Mouse (Mus musculus): ENCODE data around the gene Abca2. TPM values are rescaled to one million over a fixed set of nuclear protein-coding genes. Genes with fewer than 3 reads are reported as not detected.

Gene Abca2
- total RNA-seq, 2 experiments from 2014 or later = 160 to 168 TPM

GRCm38 (mm10) chr2:25484901-25485647 is 56.6 kb downstream of the Abca2 start:
- Histone ChIP-seq H3K27ac (no peak overlapping the region), H3K4me3 (no peak overlapping the region)

GRCm38 (mm10) chr2:25487965-25488670 is 59.6 kb downstream of the Abca2 start:
- no peak overlapping the region for H3K27ac ChIP-seq
- intact Hi-C loops (cut with DNase I) = no loop called here

More at GRCm38 (mm10) chr2:25484901-25485647, 56.6 kb downstream of the Abca2 start:
- DNase-seq (ENCODE audit: extremely low spot score in 1 of 2, low spot score in 2 of 2) = no peak
- intact Hi-C loops (cut with DNase I) = loop anchor here (5.0 kb wide), 2 partner anchors 58 to 108 kb away; partner anchors contain the start of gene Abca2
- no peak for TF ChIP-seq CTCF (IDR thresholded peaks at IDR 0.05)

DNA sequence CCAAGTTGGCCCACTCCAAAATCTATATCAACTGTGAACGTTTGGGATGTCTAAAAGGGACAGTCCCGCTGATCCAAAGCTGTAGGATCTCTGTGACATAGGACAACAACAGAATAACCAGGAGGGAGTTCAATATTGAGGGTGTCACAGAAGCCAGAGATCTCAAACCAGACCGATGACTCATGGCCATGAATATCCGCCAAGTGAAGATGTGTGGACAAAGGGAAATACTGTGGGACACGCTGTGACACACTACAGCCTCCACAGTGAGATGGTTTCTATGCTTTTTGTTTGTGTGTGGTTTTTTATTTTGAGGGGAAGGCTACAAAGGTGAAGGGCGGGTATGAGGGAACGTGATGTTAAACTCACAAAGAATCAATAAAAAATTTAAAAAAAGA is 60.2 kb downstream of the Abca2 start:
- TF ChIP-seq CTCF (IDR thresholded peaks at IDR 0.05) = no peak
- intact Hi-C loops (cut with DNase I) = no loop called here
- H3K27ac ChIP-seq = no peak overlapping the region
- DNase-seq (ENCODE audit: extremely low spot score in 1 of 2, low spot score in 2 of 2) = no peak
- H3K4me3 ChIP-seq = no peak overlapping the region

More at GRCm38 (mm10) chr2:25487965-25488670, 59.6 kb downstream of the Abca2 start:
- DNase-seq (ENCODE audit: extremely low spot score in 1 of 2, low spot score in 2 of 2) = no peak
- H3K4me3 ChIP-seq = no peak overlapping the region
- TF ChIP-seq CTCF (IDR thresholded peaks at IDR 0.05) = no peak

DNA sequence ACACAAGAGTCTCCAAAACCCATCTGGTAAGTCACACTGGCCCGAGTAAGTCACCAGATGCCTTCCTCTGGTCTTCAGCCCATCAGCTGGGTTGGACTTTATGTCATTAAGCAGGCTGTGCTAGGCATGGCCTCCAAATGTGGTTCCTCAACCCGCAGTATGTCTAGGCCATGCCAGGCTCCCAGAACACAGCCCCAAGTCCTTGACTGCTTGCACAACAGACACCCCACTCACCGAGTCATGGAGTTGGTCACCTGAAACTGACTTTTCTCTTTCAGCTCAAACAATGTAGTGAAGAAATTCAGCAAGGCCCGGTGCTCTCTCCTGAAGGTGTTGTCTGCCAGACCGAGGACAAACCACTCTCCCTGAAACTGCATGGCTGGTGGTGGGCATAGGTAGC is 64.5 kb downstream of the Abca2 start:
- intact Hi-C loops (cut with DNase I) = no loop called here
- H3K4me3 ChIP-seq = no peak overlapping the region
- no peak for DNase-seq (ENCODE audit: extremely low spot score in 1 of 2, low spot score in 2 of 2)
- H3K27ac ChIP-seq = no peak overlapping the region
- TF ChIP-seq CTCF (IDR thresholded peaks at IDR 0.05) = no peak

GRCm38 (mm10) chr2:25493476-25493961 is 65.0 kb downstream of the Abca2 start, which contains the start of gene Lcn12:
Gene Lcn12, minus strand, starts transcription at chr2:25493911.
- intact Hi-C loops (cut with DNase I) = no loop called here
- no peak for DNase-seq (ENCODE audit: extremely low spot score in 1 of 2, low spot score in 2 of 2)
- Histone ChIP-seq H3K27ac (no peak within 1 kb of the TSS), H3K4me3 (no peak within 1 kb of the TSS)
- TF ChIP-seq CTCF (IDR thresholded peaks at IDR 0.05) = no peak

GRCm38 (mm10) chr2:25496462-25496861 is 68.0 kb downstream of the Abca2 start:
- intact Hi-C loops (cut with DNase I) = no loop called here

More at GRCm38 (mm10) chr2:25496462-25496861, 68.0 kb downstream of the Abca2 start:
- no peak overlapping the region for H3K4me3 ChIP-seq
- no peak for DNase-seq (ENCODE audit: extremely low spot score in 1 of 2, low spot score in 2 of 2)
- TF ChIP-seq CTCF (IDR thresholded peaks at IDR 0.05) = peak; percentile 61
- no peak overlapping the region for H3K27ac ChIP-seq

Small RNA genes lying within 50 kb of the gene (microRNA-seq; reads per million reads assigned to microRNA genes)
- gene Mir3087 = 8.0 to 9.6 reads per million in 2 experiments

Other genes with a start within 250 kb of the Abca2 start
- gene Nrarp, start 247.9 kb upstream of the Abca2 start, total RNA-seq (2021) = 10 to 100 TPM; 20.2 to 21.7 TPM
- 1 to 10 TPM; 2.0 to 2.2 TPM for gene Tor4a, start 231.8 kb upstream of the Abca2 start, total RNA-seq (2021)
- gene Nelfb, start 217.2 kb upstream of the Abca2 start, total RNA-seq (2021) = 10 to 100 TPM; 53.4 to 64.3 TPM
- gene Stpg3, start 214.1 kb upstream of the Abca2 start, total RNA-seq (2021) = not detected
- gene Fam166a, start 210.0 kb upstream of the Abca2 start, total RNA-seq (2021) = not detected
- 100 to 1,000 TPM; 317 to 329 TPM for gene Tubb4b, start 204.0 kb upstream of the Abca2 start, total RNA-seq (2021)
- gene Slc34a3, start 194.3 kb upstream of the Abca2 start, total RNA-seq (2021) = not detected
- gene Rnf224, start 191.9 kb upstream of the Abca2 start, total RNA-seq (2021) = not detected
- gene Rnf208, start 186.4 kb upstream of the Abca2 start, total RNA-seq (2021) = 100 to 1,000 TPM; 249 to 270 TPM
- not detected for gene Cysrt1, start 186.3 kb upstream of the Abca2 start, total RNA-seq (2021)
- gene AL732309.1, start 181.8 kb upstream of the Abca2 start, total RNA-seq (2021) = 1 to 10 TPM; 1.4 to 2.7 TPM
- gene Tmem203, start 173.3 kb upstream of the Abca2 start, total RNA-seq (2021) = 10 to 100 TPM; 35.6 to 41.6 TPM
- 10 to 100 TPM; 20.9 to 21.8 TPM for gene Tprn, start 166.1 kb upstream of the Abca2 start, total RNA-seq (2021)
- 10 to 100 TPM; 65.6 to 65.9 TPM for gene Ssna1, start 156.3 kb upstream of the Abca2 start, total RNA-seq (2021)
- 10 to 100 TPM; 87.1 to 90.3 TPM for gene Anapc2, start 156.2 kb upstream of the Abca2 start, total RNA-seq (2021)
- gene Tmem210, start 140.6 kb upstream of the Abca2 start, total RNA-seq (2021) = not detected
- not detected for gene Lrrc26, start 138.8 kb upstream of the Abca2 start, total RNA-seq (2021)
- 100 to 1,000 TPM; 452 to 457 TPM for gene Grin1, start 109.5 kb upstream of the Abca2 start, total RNA-seq (2021)
- gene Man1b1, start 96.4 kb upstream of the Abca2 start, total RNA-seq (2021) = 10 to 100 TPM; 56.0 to 62.4 TPM
- 10 to 100 TPM; 32.2 to 33.9 TPM for gene Dpp7, start 72.3 kb upstream of the Abca2 start, total RNA-seq (2021)
- 10 to 100 TPM; 15.8 to 24.9 TPM for gene Uap1l1, start 63.0 kb upstream of the Abca2 start, total RNA-seq (2021)
- gene Sapcd2, start 56.4 kb upstream of the Abca2 start, total RNA-seq (2021) = 1 to 10 TPM; 2.1 to 2.7 TPM
- gene Entpd2, start 32.8 kb upstream of the Abca2 start, total RNA-seq (2021) = 10 to 100 TPM; 11.5 to 13.1 TPM
- 100 to 1,000 TPM; 337 to 366 TPM for gene Npdc1, start 29.4 kb upstream of the Abca2 start, total RNA-seq (2021)
- under 1 TPM in 1 of 2 experiments, not detected in 1; 0.43 TPM for gene Fut7, start 5.4 kb upstream of the Abca2 start, total RNA-seq (2021)
- gene Clic3, start 28.1 kb downstream of the Abca2 start, total RNA-seq (2021) = not detected
- gene Paxx, start 32.4 kb downstream of the Abca2 start, total RNA-seq (2021) = 10 to 100 TPM; 65.9 to 75.3 TPM
- gene Ptgds, start 41.3 kb downstream of the Abca2 start, total RNA-seq (2021) = 1,000 to 10,000 TPM; 1,632 to 2,529 TPM
- gene Lcn12, start 65.2 kb downstream of the Abca2 start, total RNA-seq (2021) = not detected
- gene Fbxw5, start 72.0 kb downstream of the Abca2 start, total RNA-seq (2021) = 100 to 1,000 TPM; 120 to 122 TPM
- gene C8g, start 73.0 kb downstream of the Abca2 start, total RNA-seq (2021) = 1 to 10 TPM; 1.4 to 1.5 TPM
- 10 to 100 TPM; 10.4 to 11.0 TPM for gene Traf2, start 118.2 kb downstream of the Abca2 start, total RNA-seq (2021)
- 100 to 1,000 TPM; 190 to 202 TPM for gene Edf1, start 129.1 kb downstream of the Abca2 start, total RNA-seq (2021)
- 1 to 10 TPM; 1.8 to 2.6 TPM for gene Mamdc4, start 146.1 kb downstream of the Abca2 start, total RNA-seq (2021)
- gene Phpt1, start 146.5 kb downstream of the Abca2 start, total RNA-seq (2021) = 10 to 100 TPM; 64.0 to 70.5 TPM
- gene Ajm1, start 153.1 kb downstream of the Abca2 start, total RNA-seq (2021) = 100 to 1,000 TPM; 102 to 104 TPM
- gene Rabl6, start 179.8 kb downstream of the Abca2 start, total RNA-seq (2021) = 100 to 1,000 TPM; 157 to 163 TPM
- gene Ccdc183, start 189.0 kb downstream of the Abca2 start, total RNA-seq (2021) = not detected
- 10 to 100 TPM; 21.6 to 22.3 TPM for gene Tmem141, start 193.3 kb downstream of the Abca2 start, total RNA-seq (2021)
- gene Fcna, start 199.3 kb downstream of the Abca2 start, total RNA-seq (2021) = under 1 TPM; 0.25 to 0.70 TPM
- not detected for gene Lcn8, start 224.4 kb downstream of the Abca2 start, total RNA-seq (2021)
- not detected for gene Lcn5, start 229.2 kb downstream of the Abca2 start, total RNA-seq (2021)
- not detected for gene Lcn6, start 248.1 kb downstream of the Abca2 start, total RNA-seq (2021)